7 mouse cellular contexts compared by ENCODE assay signal in genomic region chr1:132155737-132156136, GRCm38 (mm10). TPM values are rescaled to one million over a fixed set of nuclear protein-coding genes. Genes with fewer than 3 reads are reported as not detected.
DNase-seq lines count a peak whose midpoint lies in the region; ATAC-seq and TF ChIP-seq lines count a peak whose summit lies in the region.

No protein-coding gene starts in this region.

- H3K4me1 ChIP-seq in MEL (ENCODE audit: control insufficient read depth in 1 of 2, insufficient read depth in 2 of 2, low read length in 2 of 2): no peaks in the 10 kb centered on the region
- H3K4me1 ChIP-seq in embryonic facial prominence, embryonic 12.5 days: 0 out of 2 replicates have a peak, but pooled peaks cover 10% of the 10 kb centered on the region
- no peaks in the 10 kb centered on the region for H3K4me1 ChIP-seq in heart, postnatal 0 days (ENCODE audit: control insufficient read depth, insufficient read depth)
- H3K4me1 ChIP-seq in lung, embryonic 16.5 days (replicated peaks; ENCODE audit: control insufficient read depth, insufficient read depth, low read length): peaks cover 10% of the 10 kb centered on the region

- no peaks in the 10 kb centered on the region for H3K9me3 ChIP-seq in MEL (replicated peaks; ENCODE audit: insufficient read depth, low read length)
- H3K9me3 ChIP-seq in embryonic facial prominence, embryonic 12.5 days: no peaks in the 10 kb centered on the region
- no peaks in the 10 kb centered on the region for H3K9me3 ChIP-seq in heart, postnatal 0 days (replicated peaks; ENCODE audit: control insufficient read depth, low read length)
- no peaks in the 10 kb centered on the region for H3K9me3 ChIP-seq in lung, embryonic 16.5 days (ENCODE audit: control insufficient read depth, low read length)

- peaks cover 2 to 4% of the 10 kb centered on the region in 2 experiments; a peak in 3 of 4 replicates for H3K27me3 ChIP-seq in MEL (ENCODE audit: control insufficient read depth in 1 of 2, insufficient read depth in 2 of 2, low read length in 2 of 2)
- peaks cover 21% of the 10 kb centered on the region for H3K27me3 ChIP-seq in embryonic facial prominence, embryonic 12.5 days
- H3K27me3 ChIP-seq in heart, postnatal 0 days (ENCODE audit: control insufficient read depth, insufficient read depth, low read length): peaks cover 19% of the 10 kb centered on the region
- H3K27me3 ChIP-seq in lung, embryonic 16.5 days (ENCODE audit: control insufficient read depth, insufficient read depth, low read depth, low read length): 0 out of 2 replicates have a peak, but pooled peaks cover 2% of the 10 kb centered on the region

- no peak overlapping the region for H3K9ac ChIP-seq in MEL (ENCODE audit: control insufficient read depth, low read depth, low read length, poor library complexity, severe bottlenecking)
- H3K9ac ChIP-seq in embryonic facial prominence, embryonic 12.5 days: no peak overlapping the region
- H3K9ac ChIP-seq in heart, postnatal 0 days (replicated peaks; ENCODE audit: low read depth, low read length): no peak overlapping the region
- H3K9ac ChIP-seq in lung, embryonic 16.5 days (ENCODE audit: low read length): no peak overlapping the region

- peak overlapping the region in 1 of 2 experiments; percentile 4; a peak in 2 of 4 replicates for H3K4me3 ChIP-seq in MEL (ENCODE audit: control insufficient read depth in 1 of 2, insufficient read depth in 1 of 2, low read depth in 2 of 2, low read length in 2 of 2)
- no peak overlapping the region for H3K4me3 ChIP-seq in embryonic facial prominence, embryonic 12.5 days
- H3K4me3 ChIP-seq in heart, postnatal 0 days (ENCODE audit: low read depth, low read length): no peak overlapping the region
- no peak overlapping the region for H3K4me3 ChIP-seq in lung, embryonic 16.5 days (ENCODE audit: low read length)

- H3K36me3 ChIP-seq in MEL (ENCODE audit: control insufficient read depth in 1 of 2, insufficient read depth in 2 of 2, low read length in 2 of 2): no peaks in the 10 kb centered on the region; a peak in 1 of 4 replicates
- no peaks in the 10 kb centered on the region for H3K36me3 ChIP-seq in embryonic facial prominence, embryonic 12.5 days
- H3K36me3 ChIP-seq in heart, postnatal 0 days (replicated peaks; ENCODE audit: control insufficient read depth, insufficient read depth, low read length): no peaks in the 10 kb centered on the region
- H3K36me3 ChIP-seq in lung, embryonic 16.5 days (ENCODE audit: control insufficient read depth, insufficient read depth, low read length): no peaks in the 10 kb centered on the region

- peak; percentile 90 for DNase-seq in MEL (ENCODE audit: low read depth, low spot score)
- DNase-seq in adrenal gland, postnatal 4 days (ENCODE audit: low spot score in 2 of 2): peak; percentile 42 to 72
- peak; percentile 93 for DNase-seq in heart, postnatal 0 days (ENCODE audit: low spot score)
- DNase-seq in layer of hippocampus, adult 8-10 months (ENCODE audit: low spot score in 2 of 2): peak; percentile 69 to 82
- peak; percentile 76 to 81 for DNase-seq in right cerebral cortex, postnatal 10 days (ENCODE audit: low spot score in 2 of 2)

- peak; percentile 96 for TF ChIP-seq RAD21 in MEL (IDR thresholded peaks at IDR 0.05; ENCODE audit: low read depth, low read length)

- TF ChIP-seq POLR2A in MEL (IDR thresholded peaks at IDR 0.05; ENCODE audit: control insufficient read depth in 1 of 2, insufficient read depth in 1 of 2, low read depth in 1 of 2, low read length in 2 of 2, poor library complexity in 1 of 2): no peak

- TF ChIP-seq EP300 in MEL (IDR thresholded peaks at IDR 0.05; ENCODE audit: low read depth in 1 of 2, low read length in 2 of 2): no peak
- TF ChIP-seq EP300 in heart, postnatal 0 days (IDR thresholded peaks at IDR 0.05; ENCODE audit: low read depth): no peak

- no peaks in the 10 kb centered on the region for H3K79me2 ChIP-seq in MEL (ENCODE audit: control insufficient read depth, insufficient read depth, low read length, poor library complexity)

- 11% methylated on average over 6 of the region's 6 CpGs for WGBS in embryonic facial prominence, embryonic 12.5 days
- WGBS in heart, postnatal 0 days: 14% methylated on average over 6 of the region's 6 CpGs
- 9% methylated on average over 6 of the region's 6 CpGs for WGBS in lung, embryonic 16.5 days

- peak overlapping the region; percentile 21 for H3K4me2 ChIP-seq in embryonic facial prominence, embryonic 12.5 days (replicated peaks)
- H3K4me2 ChIP-seq in heart, postnatal 0 days (ENCODE audit: low read depth, low read length): no peak overlapping the region
- H3K4me2 ChIP-seq in lung, embryonic 16.5 days (ENCODE audit: low read depth, low read length): 0 out of 2 replicates have a peak overlapping the region, but pooled peaks have one; percentile 12

- TF ChIP-seq CTCF in MEL (IDR thresholded peaks at IDR 0.05 in 2 of 3, conservative IDR thresholded peaks at IDR 0.05 in 1 of 3; ENCODE audit: control insufficient read depth in 1 of 3, insufficient read depth in 1 of 3, low read depth in 2 of 3, low read length in 3 of 3, poor library complexity in 1 of 3, severe bottlenecking in 1 of 3): peak; percentile 93 to 99 (median 95)
- TF ChIP-seq CTCF in heart, postnatal 0 days (IDR thresholded peaks at IDR 0.05; ENCODE audit: low read depth): peak; percentile 95

- no peak for ATAC-seq in embryonic facial prominence, embryonic 12.5 days (ENCODE audit: insufficient number of reproducible peaks, insufficient read depth, low FRiP score, low TSS enrichment)
- ATAC-seq in heart, postnatal 0 days (ENCODE audit: insufficient read depth, low read depth): peak; percentile 39; the same call in 1 of the 2 replicates
- ATAC-seq in lung, embryonic 16.5 days (ENCODE audit: low read depth): peak; percentile 24; the same call in 1 of the 2 replicates

- no peak overlapping the region for H3K27ac ChIP-seq in MEL (ENCODE audit: control insufficient read depth, low read depth, low read length)
- no peak overlapping the region for H3K27ac ChIP-seq in embryonic facial prominence, embryonic 12.5 days
- H3K27ac ChIP-seq in heart, postnatal 0 days (ENCODE audit: low read depth): no peak overlapping the region
- no peak overlapping the region for H3K27ac ChIP-seq in lung, embryonic 16.5 days (ENCODE audit: low read length)

TF ChIP-seq in MEL, 35 proteins besides CTCF, POLR2A, EP300 and RAD21 (continues in another document):
- TF ChIP-seq ELF1 (IDR thresholded peaks at IDR 0.05; ENCODE audit: low read depth, low read length): peak; percentile 63; the same call in 1 of the 2 replicates
- TF ChIP-seq MEF2A (IDR thresholded peaks at IDR 0.05; ENCODE audit: extremely low read depth, insufficient replicate concordance, low read depth, low read length, poor library complexity, severe bottlenecking): no peak
- peak; percentile 37; the same call in 1 of the 2 replicates for TF ChIP-seq HCFC1 (IDR thresholded peaks at IDR 0.05; ENCODE audit: low read depth, low read length)
- TF ChIP-seq ZC3H11A (IDR thresholded peaks at IDR 0.05; ENCODE audit: low read depth, low read length): peak; percentile 90
- TF ChIP-seq ZNF384 (IDR thresholded peaks at IDR 0.05; ENCODE audit: low read depth, low read length): peak; percentile 92
- no peak for TF ChIP-seq CHD1 (IDR thresholded peaks at IDR 0.05; ENCODE audit: low read depth, low read length)
- TF ChIP-seq JUND (IDR thresholded peaks at IDR 0.05; ENCODE audit: low read depth, low read length): peak; percentile 77; the same call in 1 of the 2 replicates
- no peak for TF ChIP-seq E2F4 (IDR thresholded peaks at IDR 0.05; ENCODE audit: borderline replicate concordance, low read depth, low read length)
- no peak; the same call in 1 of the 2 replicates for TF ChIP-seq ETS1 (IDR thresholded peaks at IDR 0.05; ENCODE audit: low read depth, low read length)
- TF ChIP-seq UBTF (IDR thresholded peaks at IDR 0.05; ENCODE audit: borderline replicate concordance, insufficient read depth, low read depth, low read length): no peak
- TF ChIP-seq SMC3 (IDR thresholded peaks at IDR 0.05; ENCODE audit: low read depth, low read length): peak; percentile 96

RNA-seq across cellular contexts. Expression of gene Cdk18, which starts 16.3 kb away (rescaled TPM):
- 0.56 and 1.3 TPM in 2 replicates for total RNA-seq in MEL (2012; rRNA removed)
- polyA plus RNA-seq in MEL (2012; ENCODE audit: insufficient read depth in 1 of 2, insufficient read length in 2 of 2, low read depth in 1 of 2, low replicate concordance in 2 of 2, missing spikeins in 1 of 2): 10 to 100 TPM in 1 of 2 experiments, not detected in 1; 15.7 TPM
- total RNA-seq in adrenal gland, postnatal 4 days (2021): 10 to 100 TPM; 24.8 to 25.1 TPM
- polyA plus RNA-seq in embryonic facial prominence, embryonic 12.5 days (2016; fragmentation: Nextera tagmentation; extraction: Ambion mirVana): 2.9 and 3.3 TPM in 2 replicates
- total RNA-seq in heart, postnatal 0 days (2014; rRNA removed; ENCODE audit: low replicate concordance): 4.0 and 6.2 TPM in 2 replicates
- polyA plus RNA-seq in heart, postnatal 0 days (2015; fragmentation: Nextera tagmentation; extraction: Ambion mirVana): 1.9 and 2.0 TPM in 2 replicates
- total RNA-seq in layer of hippocampus, adult 8-10 months (2022): 10 to 100 TPM; 25.8 to 30.9 (median 27.6) TPM
- polyA plus RNA-seq in lung, embryonic 16.5 days (2015; fragmentation: Nextera tagmentation; extraction: Ambion mirVana): 8.7 and 9.0 TPM in 2 replicates

RNA-seq across cellular contexts. Expression of gene Lemd1, which starts 35.5 kb away (rescaled TPM):
- not detected in 2 replicates for total RNA-seq in MEL (2012; rRNA removed)
- polyA plus RNA-seq in MEL (2012; ENCODE audit: insufficient read depth in 1 of 2, insufficient read length in 2 of 2, low read depth in 1 of 2, low replicate concordance in 2 of 2, missing spikeins in 1 of 2): not detected
- under 1 TPM; 0.17 to 0.67 TPM for total RNA-seq in adrenal gland, postnatal 4 days (2021)
- 1.5 and 2.0 TPM in 2 replicates for polyA plus RNA-seq in embryonic facial prominence, embryonic 12.5 days (2016; fragmentation: Nextera tagmentation; extraction: Ambion mirVana)
- not detected in 2 replicates for total RNA-seq in heart, postnatal 0 days (2014; rRNA removed; ENCODE audit: low replicate concordance)
- polyA plus RNA-seq in heart, postnatal 0 days (2015; fragmentation: Nextera tagmentation; extraction: Ambion mirVana): not detected in 2 replicates
- total RNA-seq in layer of hippocampus, adult 8-10 months (2022): 1 to 10 TPM in 2 of 4 experiments, under 1 TPM in 2; 0.30 to 1.3 (median 0.83) TPM
- 1.2 and 1.8 TPM in 2 replicates for polyA plus RNA-seq in lung, embryonic 16.5 days (2015; fragmentation: Nextera tagmentation; extraction: Ambion mirVana)

RNA-seq across cellular contexts. Expression of gene AC124108.1, which starts 35.5 kb away (rescaled TPM):
- total RNA-seq in MEL (2012; rRNA removed): not detected in 2 replicates
- polyA plus RNA-seq in MEL (2012; ENCODE audit: insufficient read depth in 1 of 2, insufficient read length in 2 of 2, low read depth in 1 of 2, low replicate concordance in 2 of 2, missing spikeins in 1 of 2): not detected
- under 1 TPM; 0.17 to 0.25 TPM for total RNA-seq in adrenal gland, postnatal 4 days (2021)
- 0.43 and 0.75 TPM in 2 replicates for polyA plus RNA-seq in embryonic facial prominence, embryonic 12.5 days (2016; fragmentation: Nextera tagmentation; extraction: Ambion mirVana)
- total RNA-seq in heart, postnatal 0 days (2014; rRNA removed; ENCODE audit: low replicate concordance): 0.39 TPM in 1 of 2 replicates, not detected in the other
- polyA plus RNA-seq in heart, postnatal 0 days (2015; fragmentation: Nextera tagmentation; extraction: Ambion mirVana): not detected in 2 replicates
- total RNA-seq in layer of hippocampus, adult 8-10 months (2022): under 1 TPM; 0.69 to 0.92 (median 0.77) TPM
- 0.50 and 0.63 TPM in 2 replicates for polyA plus RNA-seq in lung, embryonic 16.5 days (2015; fragmentation: Nextera tagmentation; extraction: Ambion mirVana)
